Mouse (Mus musculus) monocyte, adult 59 days (primary cell): ENCODE results near the gene Kansl3. TPM values are rescaled to one million over a fixed set of nuclear protein-coding genes. Genes with fewer than 3 reads are reported as not detected.

Experiments used
- total RNA-seq, 2 experiments: library from RNA; stranded (reverse); gene quantifications; one replicate each; pipeline ENCODE4 v1.2.4; 2023

Kansl3 gene
- 10 to 100 TPM; 69.2 to 82.0 TPM for total RNA-seq

DNA sequence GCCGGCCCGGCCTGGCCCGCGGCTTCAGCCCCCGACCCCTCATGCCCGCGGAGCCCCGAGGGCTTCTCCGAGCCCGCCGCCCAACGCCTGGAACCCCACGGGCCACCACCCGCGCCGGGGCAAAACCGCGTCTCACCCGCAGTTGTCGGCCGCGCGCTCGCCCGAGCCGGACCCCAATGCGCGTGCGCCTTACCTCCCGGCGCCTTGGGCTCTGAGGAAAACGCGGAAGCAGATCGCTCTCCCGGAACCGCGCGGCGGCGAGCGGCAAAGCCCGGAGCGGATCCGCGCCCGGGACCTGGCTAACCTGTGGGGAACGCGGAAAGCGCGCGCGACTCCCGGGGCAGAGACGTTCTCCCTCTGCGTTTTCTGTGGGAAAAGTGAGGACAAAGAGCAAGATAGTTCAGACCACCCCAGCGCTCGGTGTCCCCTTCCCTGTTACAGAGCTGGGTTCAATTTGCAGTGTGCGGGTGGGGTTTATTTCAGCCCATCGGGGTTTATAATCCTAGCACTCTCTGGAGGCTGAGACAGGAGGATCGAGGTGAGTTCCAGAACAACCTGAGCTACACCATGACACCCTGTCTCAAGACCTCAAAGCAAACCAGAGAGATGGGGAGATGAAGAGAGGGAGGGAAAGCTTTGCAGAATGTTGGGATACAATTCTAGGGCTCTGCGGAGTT, at the start of gene Kansl3:
Gene Kansl3, minus strand, starts transcription at position 213 of the 677 bp plus-strand sequence.

DNA sequence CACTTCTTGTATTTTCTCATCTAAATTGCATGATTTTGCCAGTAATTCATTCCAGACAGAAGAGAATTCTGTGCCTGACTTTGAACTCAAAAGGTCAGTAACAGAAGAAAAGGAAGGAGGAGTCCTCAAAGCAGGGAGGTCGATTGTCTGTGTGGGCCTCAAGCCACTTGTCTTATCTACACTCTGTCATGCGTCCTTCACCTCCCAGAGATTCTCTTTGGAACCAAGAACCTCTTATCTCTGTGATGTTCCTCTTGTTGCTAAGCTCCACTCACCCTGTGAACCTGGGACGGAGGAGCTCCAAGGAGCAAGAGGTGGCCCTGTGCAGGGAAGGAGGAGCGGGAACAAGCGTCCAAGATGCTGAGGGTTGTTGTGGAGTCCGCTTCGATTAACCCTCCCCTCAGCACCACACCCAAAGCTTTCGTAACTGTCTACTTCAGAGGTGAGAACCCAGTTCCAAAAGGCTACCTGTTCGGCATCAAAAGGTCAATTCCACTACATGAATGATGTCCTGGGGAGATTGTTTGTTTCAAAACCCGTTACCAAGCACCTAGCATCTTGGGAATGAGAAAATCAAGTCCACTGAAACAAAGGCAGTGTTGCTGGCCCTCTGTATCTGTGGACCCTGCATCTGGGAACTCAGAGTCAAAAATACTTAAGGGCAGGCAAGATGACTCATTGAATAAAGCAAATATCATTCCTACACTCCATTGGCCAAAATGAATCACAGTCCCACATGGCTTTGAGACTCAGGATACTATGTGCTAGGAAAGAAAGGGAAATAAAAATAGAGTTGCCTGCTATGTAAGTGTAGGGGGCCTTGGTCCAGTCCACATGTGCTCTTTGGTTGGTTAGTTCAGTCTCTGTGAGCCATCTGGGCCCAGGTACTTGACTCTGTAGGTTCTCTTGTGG, 3.2 kb upstream of the Kansl3 start, which contains the start of gene Fer1l5:
Gene Fer1l5, plus strand, starts transcription at position 358 of the 912 bp plus-strand sequence.

DNA sequence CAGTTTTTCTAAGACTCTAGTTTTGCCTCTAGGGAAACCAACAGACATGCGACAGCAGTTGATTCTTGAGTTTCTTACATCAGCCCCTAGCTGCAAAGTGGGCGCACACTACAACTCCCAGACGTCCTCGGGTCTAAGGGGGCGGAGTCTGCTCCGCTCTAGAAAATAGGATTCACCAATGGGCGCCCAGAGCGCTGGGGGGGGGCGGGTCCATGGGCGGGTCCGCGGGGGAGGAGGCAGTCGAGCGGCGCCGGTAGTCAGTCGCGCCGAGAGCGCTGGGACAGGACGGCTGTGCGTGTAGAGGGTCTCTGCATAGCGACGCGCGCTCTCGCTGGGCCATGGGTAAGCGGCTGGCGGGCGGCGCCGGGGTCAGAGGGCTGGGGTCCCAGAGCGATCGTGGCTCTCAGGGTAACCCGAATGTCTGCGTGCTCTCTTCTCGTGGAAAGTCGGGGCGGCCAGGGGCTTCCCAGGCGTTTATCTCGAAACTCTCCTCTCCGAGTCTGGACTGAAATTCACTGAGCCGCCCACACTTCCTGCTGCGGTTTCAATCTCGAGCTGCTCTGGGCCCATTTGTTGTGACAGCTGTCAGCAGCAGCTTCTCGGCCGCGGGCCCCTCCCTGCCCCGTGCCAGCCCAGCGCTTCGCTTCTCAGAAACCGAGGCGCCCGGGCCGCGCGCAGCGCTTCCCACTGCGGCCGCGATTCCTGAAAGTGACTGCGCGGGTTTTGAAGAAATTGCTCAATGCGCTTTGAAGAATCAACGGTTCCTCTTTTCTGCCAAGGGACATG, 61.3 kb downstream of the Kansl3 start, which contains the start of gene Arid5a:
Gene Arid5a, plus strand, starts transcription at position 239 of the 786 bp plus-strand sequence.

Other genes with a start within 250 kb of the Kansl3 start
- gene Uggt1, start 124.5 kb downstream of the Kansl3 start, total RNA-seq: 10 to 100 TPM; 82.4 to 94.4 TPM
- gene Neurl3, start 94.5 kb downstream of the Kansl3 start, total RNA-seq: 100 to 1,000 TPM; 240 to 311 TPM
- gene Arid5a, start 61.4 kb downstream of the Kansl3 start, total RNA-seq: 100 to 1,000 TPM; 117 to 133 TPM
- gene Fer1l5, start 3.1 kb upstream of the Kansl3 start, total RNA-seq: not detected
- 10 to 100 TPM; 37.5 to 39.6 TPM for gene Lman2l, start 76.1 kb upstream of the Kansl3 start, total RNA-seq
- 10 to 100 TPM; 38.2 to 39.4 TPM for gene Cnnm4, start 102.4 kb upstream of the Kansl3 start, total RNA-seq
- 10 to 100 TPM; 24.4 to 33.4 TPM for gene Cnnm3, start 142.7 kb upstream of the Kansl3 start, total RNA-seq
- gene Ankrd23, start 167.7 kb upstream of the Kansl3 start, total RNA-seq: 1 to 10 TPM; 8.9 to 9.2 TPM
- not detected for gene Gm42417, start 170.2 kb upstream of the Kansl3 start, total RNA-seq
- gene Ankrd39, start 178.3 kb upstream of the Kansl3 start, total RNA-seq: 10 to 100 TPM in 1 of 2 experiments, 1 to 10 TPM in 1; 9.2 to 13.0 TPM
- gene Sema4c, start 189.2 kb upstream of the Kansl3 start, total RNA-seq: 1 to 10 TPM; 3.8 to 4.4 TPM